Mouse (Mus musculus) neural tube, embryonic 14.5 days (tissue): ENCODE measurements around the gene Tmem206. TPM values are rescaled to one million over a fixed set of nuclear protein-coding genes. Genes with fewer than 3 reads are reported as not detected.

ENCODE experiments used
- ATAC-seq: fragments of 200-750 bp; cut with Nextera tagmentation; 2 replicates; pipeline ENCODE4 v1.8.0; 2017; ENCODE audit warnings: low read depth, mild to moderate bottlenecking, moderate TSS enrichment, moderate library complexity
- H3K27ac ChIP-seq: fragments of 300-500 bp; sonication (generic); 2 replicates; pipeline ENCODE4 v1.5.1; 2014; ENCODE audit warnings: low read depth, mild to moderate bottlenecking, control low read depth, low read length, moderate library complexity, mixed read lengths
- H3K27me3 ChIP-seq: fragments of 300-500 bp; sonication (generic); 2 replicates; pipeline ENCODE4 v1.6.1; 2014; ENCODE audit warnings: low read length; ENCODE audit not compliant: control insufficient read depth, insufficient read depth
- H3K36me3 ChIP-seq: fragments of 300-500 bp; sonication (generic); 2 replicates; pipeline ENCODE4 v1.6.1; 2014; ENCODE audit warnings: low read length, mixed read lengths; ENCODE audit not compliant: control insufficient read depth, insufficient read depth
- H3K4me1 ChIP-seq: fragments of 300-500 bp; sonication (generic); 2 replicates; pipeline ENCODE4 v1.6.1; 2014; ENCODE audit warnings: low read length; ENCODE audit not compliant: control insufficient read depth, insufficient read depth
- H3K4me2 ChIP-seq: fragments of 300-500 bp; sonication (generic); 2 replicates; pipeline ENCODE4 v1.6.1; 2014; ENCODE audit warnings: mild to moderate bottlenecking, low read depth, low read length, control low read depth
- H3K4me3 ChIP-seq: fragments of 300-500 bp; sonication (generic); 2 replicates; pipeline ENCODE4 v1.5.1; 2014; ENCODE audit warnings: low read depth, low read length, control low read depth, mixed read lengths
- H3K9ac ChIP-seq: fragments of 300-500 bp; sonication (generic); replicated peaks from 2 replicates; pipeline ENCODE4 v1.6.1; 2014; ENCODE audit warnings: low read depth, mild to moderate bottlenecking, control low read depth, low read length, mixed read lengths
- H3K9me3 ChIP-seq: fragments of 300-500 bp; sonication (generic); 2 replicates; pipeline ENCODE4 v1.6.1; 2016; ENCODE audit warnings: low read length; ENCODE audit not compliant: control insufficient read depth
- WGBS: fragments of 180-500 bp; shearing (Covaris S2); extraction: QIAGEN DNeasy Blood & Tissue Kit; methylation state at CpG from one replicate; pipeline ENCODE4 v1.1.7; 2014; 5-methylcytosine and 5-hydroxymethylcytosine counted together
- polyA plus RNA-seq: library from polyadenylated mRNA; unstranded; fragments of >200 nt; fragmentation: Nextera tagmentation; extraction: Ambion mirVana; gene quantifications from 2 replicates; pipeline ENCODE4 v1.2.1, GENCODE M21; 2014

Tmem206 gene
- polyA plus RNA-seq, 1 experiment from 2014 or later: 37.9 TPM

DNA sequence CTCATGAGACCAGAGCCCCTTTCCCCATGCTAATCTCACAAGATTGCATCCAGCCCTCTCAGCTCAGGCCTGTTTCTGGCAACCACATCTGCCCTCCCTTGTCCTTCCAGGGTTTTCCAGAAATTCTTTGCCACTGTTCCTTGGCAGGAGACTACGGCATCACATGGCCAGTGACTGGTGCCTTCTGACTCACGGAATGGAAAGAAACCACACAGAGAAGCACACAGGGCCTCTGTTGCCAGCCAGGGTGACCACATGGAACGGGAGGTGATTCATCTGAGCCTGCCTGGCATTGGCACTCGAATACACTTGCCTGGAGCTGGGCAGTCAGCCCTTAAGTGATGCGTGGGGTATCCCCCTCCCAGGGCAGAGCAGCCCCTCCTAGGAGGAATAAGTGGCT is 33.4 kb upstream of the Tmem206 start:
- Histone ChIP-seq H3K4me2 (no peak overlapping the region), H3K27ac (no peak overlapping the region), H3K4me1 (no peaks in the 10 kb centered on the region), H3K4me3 (no peak overlapping the region), H3K27me3 (no peaks in the 10 kb centered on the region), H3K9me3 (no peaks in the 10 kb centered on the region), H3K36me3 (no peaks in the 10 kb centered on the region), H3K9ac (no peak overlapping the region)
- WGBS: 66% methylated on average over 5 of the region's 5 CpGs
- ATAC-seq: no peak

DNA sequence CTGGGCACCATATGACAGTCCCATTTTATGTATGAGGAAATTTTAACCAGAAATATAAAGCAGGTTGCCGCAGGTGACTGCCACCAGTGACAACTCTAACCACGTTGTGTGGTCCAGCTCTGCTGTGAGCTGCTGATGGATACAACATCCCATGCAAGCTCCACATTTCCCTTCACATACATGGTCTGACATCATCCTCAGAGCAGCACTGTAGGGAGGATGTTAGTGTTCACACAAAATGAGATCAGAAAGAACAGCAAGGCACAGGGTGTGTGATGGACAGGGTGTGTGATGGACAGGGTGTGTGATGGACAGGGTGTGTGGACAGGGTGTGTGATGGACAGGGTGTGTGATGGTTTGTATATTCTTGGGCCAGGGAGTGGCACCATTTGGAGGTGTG is 32.7 kb upstream of the Tmem206 start:
- Histone ChIP-seq H3K27me3 (no peaks in the 10 kb centered on the region), H3K4me3 (no peak overlapping the region), H3K9me3 (no peaks in the 10 kb centered on the region), H3K27ac (no peak overlapping the region), H3K4me2 (no peak overlapping the region), H3K9ac (no peak overlapping the region), H3K4me1 (no peaks in the 10 kb centered on the region), H3K36me3 (no peaks in the 10 kb centered on the region)
- no peak for ATAC-seq
- 90% methylated on average over 2 of the region's 2 CpGs for WGBS

DNA sequence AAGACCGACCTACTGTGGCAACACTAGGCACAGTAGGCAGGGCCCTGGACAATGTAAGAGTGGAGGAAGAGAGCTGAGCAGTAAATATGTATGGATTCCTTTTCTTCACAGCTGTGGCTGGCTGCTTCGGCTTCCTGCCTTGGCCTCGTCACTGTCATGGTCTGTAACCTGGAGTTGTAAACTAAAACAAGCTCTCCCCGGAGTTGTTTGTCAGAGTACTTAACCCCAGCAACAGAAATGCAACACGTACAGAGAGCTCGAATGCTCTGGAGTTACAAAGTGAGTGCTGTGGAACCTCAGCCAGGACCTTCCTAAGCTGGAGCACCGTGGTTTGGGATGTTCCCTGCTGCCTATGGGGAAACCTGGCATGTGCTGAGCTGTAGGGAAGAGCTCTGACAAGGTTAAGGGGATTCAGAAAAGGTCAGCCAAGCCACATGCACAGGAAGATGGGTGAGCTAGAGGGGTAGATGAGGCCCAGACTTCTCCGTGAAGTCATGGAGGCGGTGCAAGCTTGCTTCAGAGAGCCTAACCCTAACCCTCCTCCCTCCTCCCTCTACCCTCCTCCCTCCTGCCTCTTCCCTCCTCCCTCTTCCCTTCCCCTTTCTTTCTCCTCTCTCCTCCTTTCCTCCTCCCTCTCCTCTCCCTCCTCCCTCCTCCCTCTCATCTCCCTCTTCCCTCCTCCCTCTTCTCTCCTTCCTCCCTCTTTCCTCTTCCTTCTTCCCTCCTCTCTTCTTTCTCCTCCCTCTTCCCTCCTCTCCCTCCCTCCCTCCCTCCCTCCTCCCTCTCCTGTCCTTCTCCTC is 31.5 kb upstream of the Tmem206 start:
- Histone ChIP-seq H3K27me3 (no peaks in the 10 kb centered on the region), H3K27ac (no peak overlapping the region), H3K4me2 (no peak overlapping the region), H3K4me1 (no peaks in the 10 kb centered on the region), H3K9ac (no peak overlapping the region), H3K36me3 (no peaks in the 10 kb centered on the region), H3K4me3 (no peak overlapping the region), H3K9me3 (no peaks in the 10 kb centered on the region)
- 82% methylated on average over 9 of the region's 9 CpGs for WGBS
- ATAC-seq: no peak

DNA sequence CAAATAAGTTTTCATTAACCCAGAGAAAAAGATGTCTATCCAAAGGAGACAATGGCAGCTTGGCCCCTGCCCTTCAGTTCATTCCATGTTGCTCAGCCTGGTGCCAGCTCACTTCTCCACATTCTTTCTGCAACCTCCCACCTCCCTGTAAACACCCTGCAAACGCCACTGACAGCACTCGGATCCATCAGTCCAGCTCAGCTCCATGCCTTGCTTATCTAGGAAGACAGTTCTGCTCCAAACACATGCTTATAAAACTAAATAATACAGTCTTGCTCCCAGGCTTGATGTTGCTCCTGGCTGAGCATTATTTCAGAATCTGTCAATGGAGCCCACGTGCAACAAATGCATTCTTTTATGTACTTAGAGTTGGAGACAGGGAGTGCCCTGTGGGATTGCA is 29.9 kb upstream of the Tmem206 start:
- H3K9me3 ChIP-seq: no peaks in the 10 kb centered on the region
- H3K27ac ChIP-seq: no peak overlapping the region
- no peak overlapping the region for H3K9ac ChIP-seq
- H3K4me3 ChIP-seq: no peak overlapping the region
- H3K27me3 ChIP-seq: no peaks in the 10 kb centered on the region
- no peak for ATAC-seq
- H3K4me2 ChIP-seq: no peak overlapping the region
- WGBS: 46% methylated on average over 3 of the region's 3 CpGs
- H3K36me3 ChIP-seq: no peaks in the 10 kb centered on the region
- H3K4me1 ChIP-seq: no peaks in the 10 kb centered on the region

DNA sequence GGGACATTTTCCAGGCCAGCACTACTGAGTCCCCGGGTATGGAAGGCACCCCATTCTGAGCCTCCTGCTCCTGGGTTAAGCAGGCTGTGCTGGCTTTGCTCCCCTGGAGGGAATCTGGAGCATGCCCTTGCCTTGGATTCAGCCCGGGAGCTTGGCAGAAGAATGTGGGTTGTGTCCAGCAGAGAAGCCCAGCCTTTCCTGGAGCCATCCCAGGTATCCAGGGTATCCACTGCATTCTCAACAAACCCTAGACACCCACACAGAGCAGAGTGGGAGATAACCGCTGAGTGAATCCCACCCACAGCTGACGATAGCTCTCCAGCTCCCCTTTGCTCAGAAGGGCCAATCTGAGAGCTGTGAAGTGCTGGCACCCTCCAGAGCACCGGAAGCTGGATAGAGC is 29.3 kb upstream of the Tmem206 start:
- WGBS: 67% methylated on average over 5 of the region's 5 CpGs
- ATAC-seq: peak; percentile 28; the same call in 1 of the 2 replicates
- Histone ChIP-seq H3K4me1 (no peaks in the 10 kb centered on the region), H3K36me3 (no peaks in the 10 kb centered on the region), H3K4me3 (no peak overlapping the region), H3K27ac (no peak overlapping the region), H3K27me3 (no peaks in the 10 kb centered on the region), H3K9me3 (no peaks in the 10 kb centered on the region), H3K9ac (no peak overlapping the region), H3K4me2 (no peak overlapping the region)

DNA sequence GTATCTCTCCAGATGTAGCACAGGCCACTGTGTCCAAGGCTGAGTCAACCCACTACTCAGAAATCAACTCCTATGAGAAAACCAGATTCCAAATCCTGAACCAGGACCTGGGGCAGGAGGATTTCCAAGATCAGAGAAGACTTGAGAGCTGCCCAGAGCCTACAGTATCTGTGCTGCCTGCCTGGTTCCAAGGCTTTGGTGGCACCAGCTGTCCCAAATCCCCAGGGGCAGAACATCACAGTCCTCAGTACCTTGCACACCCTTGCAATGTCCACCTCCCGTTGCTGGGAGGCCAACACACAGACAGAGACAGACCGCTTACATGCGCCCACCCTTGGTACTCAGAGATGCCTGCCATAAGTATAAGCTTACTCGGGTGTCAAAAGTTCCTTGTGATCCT is 27.4 kb upstream of the Tmem206 start:
- Histone ChIP-seq H3K4me1 (no peaks in the 10 kb centered on the region), H3K36me3 (no peaks in the 10 kb centered on the region), H3K27me3 (no peaks in the 10 kb centered on the region), H3K4me3 (no peak overlapping the region), H3K9ac (no peak overlapping the region), H3K27ac (no peak overlapping the region), H3K4me2 (no peak overlapping the region), H3K9me3 (no peaks in the 10 kb centered on the region)
- ATAC-seq: no peak
- WGBS: 91% methylated on average over 4 of the region's 4 CpGs

DNA sequence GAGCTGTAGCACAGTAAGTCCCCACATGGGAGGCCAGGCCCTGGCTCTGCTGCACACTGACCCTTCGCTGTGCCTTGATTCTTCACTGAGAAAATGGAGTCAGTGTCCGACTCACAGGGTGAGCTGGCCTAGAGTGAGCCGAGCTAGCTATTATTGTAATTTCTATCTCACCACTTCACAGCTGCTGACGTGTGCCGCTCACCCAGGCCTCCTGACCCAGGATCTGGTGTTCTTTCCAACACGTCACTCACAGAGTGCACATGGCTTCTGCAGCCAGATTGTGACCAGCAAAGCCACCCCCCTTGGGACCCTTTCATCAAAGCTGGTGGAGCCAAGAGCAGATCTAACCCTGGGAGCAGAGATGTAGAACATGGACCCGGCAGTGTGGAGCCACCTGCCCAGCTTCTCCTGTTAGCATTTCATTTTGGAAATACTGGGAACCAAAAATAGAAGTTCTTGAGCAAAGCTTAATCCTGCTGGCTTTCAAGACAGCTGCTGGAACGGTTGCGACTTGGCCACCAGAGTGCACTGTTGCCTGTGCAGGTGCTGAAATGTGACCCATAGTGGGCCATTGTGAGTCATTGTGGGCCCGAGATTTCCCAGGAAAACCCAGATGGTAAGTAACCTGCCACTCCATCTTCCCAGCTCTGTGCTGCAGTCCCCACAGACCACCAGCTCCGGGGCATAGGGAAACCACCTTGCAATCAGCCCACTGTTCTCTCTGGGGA is 26.3 kb upstream of the Tmem206 start:
- no peaks in the 10 kb centered on the region for H3K36me3 ChIP-seq
- H3K27me3 ChIP-seq: no peaks in the 10 kb centered on the region
- no peak for ATAC-seq
- no peak overlapping the region for H3K4me2 ChIP-seq
- no peak overlapping the region for H3K27ac ChIP-seq
- H3K9me3 ChIP-seq: no peaks in the 10 kb centered on the region
- WGBS: 57% methylated on average over 11 of the region's 11 CpGs
- no peak overlapping the region for H3K9ac ChIP-seq
- H3K4me1 ChIP-seq: no peaks in the 10 kb centered on the region
- no peak overlapping the region for H3K4me3 ChIP-seq

DNA sequence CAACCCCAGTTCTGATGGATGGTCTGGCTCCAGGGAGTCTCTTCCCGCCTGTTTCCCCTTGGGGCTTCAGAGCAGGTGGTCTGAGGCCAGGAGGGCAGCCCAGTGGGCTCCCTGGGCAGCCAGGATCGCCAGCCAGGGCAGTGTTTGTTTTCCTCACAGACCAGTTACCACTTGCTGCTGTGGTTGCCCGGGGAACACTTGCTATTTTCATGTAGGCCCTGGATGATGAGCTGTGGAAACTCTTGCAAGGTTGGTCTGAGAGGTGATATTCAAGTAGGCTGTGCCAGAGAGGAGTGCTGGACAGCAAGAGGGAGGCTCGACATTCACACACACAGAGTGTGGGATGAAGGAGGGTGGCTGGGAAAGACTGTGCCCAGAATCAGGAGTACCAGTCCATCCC is 23.8 kb upstream of the Tmem206 start:
- no peak overlapping the region for H3K9ac ChIP-seq
- no peak overlapping the region for H3K27ac ChIP-seq
- H3K9me3 ChIP-seq: no peaks in the 10 kb centered on the region
- H3K4me3 ChIP-seq: no peak overlapping the region
- WGBS: 39% methylated on average over 4 of the region's 4 CpGs
- no peaks in the 10 kb centered on the region for H3K4me1 ChIP-seq
- no peaks in the 10 kb centered on the region for H3K36me3 ChIP-seq
- ATAC-seq: no peak
- H3K27me3 ChIP-seq: no peaks in the 10 kb centered on the region
- no peak overlapping the region for H3K4me2 ChIP-seq

DNA sequence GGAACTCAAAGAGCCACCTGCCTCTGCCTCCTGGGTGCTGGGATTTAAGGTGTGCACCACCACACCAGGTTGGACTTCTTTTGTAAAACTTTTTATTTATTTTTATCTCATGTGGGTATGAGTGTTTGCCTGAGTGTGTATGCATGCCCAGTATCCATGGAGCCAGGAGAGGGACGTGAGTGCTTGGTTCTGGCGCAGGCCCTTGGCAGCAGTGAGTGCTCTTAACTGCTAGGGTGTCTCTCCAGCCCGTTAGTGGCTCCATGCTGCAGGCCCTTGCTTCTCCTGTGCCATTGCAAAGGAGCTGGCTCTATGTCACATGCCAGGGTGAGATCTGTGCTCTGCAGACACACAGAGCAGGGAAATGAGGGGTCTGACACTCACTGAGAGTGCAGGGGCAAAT is 22.0 kb upstream of the Tmem206 start:
- Histone ChIP-seq H3K9ac (no peak overlapping the region), H3K4me2 (no peak overlapping the region), H3K27ac (no peak overlapping the region), H3K4me1 (no peaks in the 10 kb centered on the region), H3K27me3 (no peaks in the 10 kb centered on the region), H3K4me3 (no peak overlapping the region), H3K9me3 (no peaks in the 10 kb centered on the region), H3K36me3 (no peaks in the 10 kb centered on the region)
- 77% methylated on average over 3 of the region's 3 CpGs for WGBS
- no peak for ATAC-seq
